Mouse (Mus musculus): ENCODE data around the gene Smyd3. TPM values are rescaled to one million over a fixed set of nuclear protein-coding genes. Genes with fewer than 3 reads are reported as not detected.

Smyd3 gene
- polyA plus RNA-seq, 1 experiment from 2014 or later = 18.0 TPM

- Histone ChIP-seq H3K27me3 (ENCODE audit: insufficient read depth, poor library complexity, severe bottlenecking) (no peaks in the 10 kb centered on the region), H3K4me3 (no peak overlapping the region), H3K4me1 (replicated peaks) (peaks cover 2% of the 10 kb centered on the region), H3K9me3 (no peaks in the 10 kb centered on the region), H3K27ac (no peak overlapping the region), H3K36me3 (no peaks in the 10 kb centered on the region)
- WGBS = 92% methylated on average over 11 of the region's 11 CpGs
- DNase-seq (ENCODE audit: low spot score) = no peak
Observed at GRCm38 (mm10) chr1:179436596-179436995, 81.2 kb downstream of the Smyd3 start.

GRCm38 (mm10) chr1:179434443-179435260, 83.2 kb downstream of the Smyd3 start:
- Histone ChIP-seq H3K36me3 (no peaks in the 10 kb centered on the region), H3K27me3 (ENCODE audit: insufficient read depth, poor library complexity, severe bottlenecking) (no peaks in the 10 kb centered on the region), H3K9me3 (no peaks in the 10 kb centered on the region), H3K27ac (no peak overlapping the region), H3K4me3 (no peak overlapping the region), H3K4me1 (replicated peaks) (no peaks in the 10 kb centered on the region)
- 92% methylated on average over 11 of the region's 11 CpGs for WGBS
- DNase-seq (ENCODE audit: low spot score) = no peak

- no peaks in the 10 kb centered on the region for H3K9me3 ChIP-seq
- no peaks in the 10 kb centered on the region for H3K27me3 ChIP-seq (ENCODE audit: insufficient read depth, poor library complexity, severe bottlenecking)
- H3K4me3 ChIP-seq = no peak overlapping the region
- H3K27ac ChIP-seq = no peak overlapping the region
- H3K36me3 ChIP-seq = no peaks in the 10 kb centered on the region
- no peak for DNase-seq (ENCODE audit: low spot score)
- WGBS = 86% methylated on average over 7 of the region's 7 CpGs
- no peaks in the 10 kb centered on the region for H3K4me1 ChIP-seq (replicated peaks)
Observed at GRCm38 (mm10) chr1:179433828-179434227, 84.0 kb downstream of the Smyd3 start.

- Histone ChIP-seq H3K9me3 (no peaks in the 10 kb centered on the region), H3K4me3 (no peak overlapping the region), H3K27me3 (ENCODE audit: insufficient read depth, poor library complexity, severe bottlenecking) (no peaks in the 10 kb centered on the region), H3K4me1 (replicated peaks) (no peaks in the 10 kb centered on the region), H3K36me3 (no peaks in the 10 kb centered on the region), H3K27ac (no peak overlapping the region)
- WGBS = 90% methylated on average over 8 of the region's 8 CpGs
- DNase-seq (ENCODE audit: low spot score) = no peak
Observed at GRCm38 (mm10) chr1:179433355-179433754, 84.5 kb downstream of the Smyd3 start.

- Histone ChIP-seq H3K4me1 (replicated peaks) (no peaks in the 10 kb centered on the region), H3K27ac (no peak overlapping the region), H3K9me3 (no peaks in the 10 kb centered on the region), H3K27me3 (ENCODE audit: insufficient read depth, poor library complexity, severe bottlenecking) (no peaks in the 10 kb centered on the region), H3K4me3 (no peak overlapping the region), H3K36me3 (no peaks in the 10 kb centered on the region)
- WGBS = 87% methylated on average over 3 of the region's 3 CpGs
- no peak for DNase-seq (ENCODE audit: low spot score)
Observed at GRCm38 (mm10) chr1:179430077-179430476, 87.8 kb downstream of the Smyd3 start.

- H3K36me3 ChIP-seq = no peaks in the 10 kb centered on the region
- DNase-seq (ENCODE audit: low spot score) = no peak
- no peak overlapping the region for H3K27ac ChIP-seq
- no peak overlapping the region for H3K4me3 ChIP-seq
- H3K9me3 ChIP-seq = no peaks in the 10 kb centered on the region
- WGBS = 95% methylated on average over 12 of the region's 12 CpGs
- H3K4me1 ChIP-seq (replicated peaks) = no peaks in the 10 kb centered on the region
- H3K27me3 ChIP-seq (ENCODE audit: insufficient read depth, poor library complexity, severe bottlenecking) = no peaks in the 10 kb centered on the region
Observed at GRCm38 (mm10) chr1:179424879-179425472, 92.9 kb downstream of the Smyd3 start.

GRCm38 (mm10) chr1:179419091-179419490, 98.8 kb downstream of the Smyd3 start:
- Histone ChIP-seq H3K4me3 (no peak overlapping the region), H3K27me3 (ENCODE audit: insufficient read depth, poor library complexity, severe bottlenecking) (no peaks in the 10 kb centered on the region), H3K4me1 (replicated peaks) (no peaks in the 10 kb centered on the region), H3K9me3 (peaks cover 3% of the 10 kb centered on the region; the same call in 1 of the 2 replicates), H3K27ac (no peak overlapping the region), H3K36me3 (no peaks in the 10 kb centered on the region)
- no peak for DNase-seq (ENCODE audit: low spot score)
- 74% methylated on average over 4 of the region's 4 CpGs for WGBS

- H3K27me3 ChIP-seq (ENCODE audit: insufficient read depth, poor library complexity, severe bottlenecking) = no peaks in the 10 kb centered on the region
- H3K4me1 ChIP-seq (replicated peaks) = no peaks in the 10 kb centered on the region
- H3K9me3 ChIP-seq = peaks cover 2% of the 10 kb centered on the region; the same call in 1 of the 2 replicates
- H3K36me3 ChIP-seq = peaks cover 7% of the 10 kb centered on the region; the same call in 1 of the 2 replicates
- 90% methylated on average over 4 of the region's 4 CpGs for WGBS
- H3K27ac ChIP-seq = no peak overlapping the region
- no peak overlapping the region for H3K4me3 ChIP-seq
- DNase-seq (ENCODE audit: low spot score) = no peak
Observed at GRCm38 (mm10) chr1:179408086-179408485, 109.8 kb downstream of the Smyd3 start.

- H3K4me3 ChIP-seq = no peak overlapping the region
- H3K27ac ChIP-seq = no peak overlapping the region
- H3K36me3 ChIP-seq = no peaks in the 10 kb centered on the region
- DNase-seq (ENCODE audit: low spot score) = no peak
- no peaks in the 10 kb centered on the region for H3K9me3 ChIP-seq
- no peaks in the 10 kb centered on the region for H3K27me3 ChIP-seq (ENCODE audit: insufficient read depth, poor library complexity, severe bottlenecking)
- no peaks in the 10 kb centered on the region for H3K4me1 ChIP-seq (replicated peaks)
- 80% methylated on average over 5 of the region's 5 CpGs for WGBS
Observed at GRCm38 (mm10) chr1:179400835-179401234, 117.0 kb downstream of the Smyd3 start.

GRCm38 (mm10) chr1:179398639-179399038, 119.2 kb downstream of the Smyd3 start:
- Histone ChIP-seq H3K36me3 (no peaks in the 10 kb centered on the region), H3K9me3 (no peaks in the 10 kb centered on the region), H3K4me1 (replicated peaks) (no peaks in the 10 kb centered on the region), H3K4me3 (no peak overlapping the region), H3K27ac (no peak overlapping the region), H3K27me3 (ENCODE audit: insufficient read depth, poor library complexity, severe bottlenecking) (no peaks in the 10 kb centered on the region)
- DNase-seq (ENCODE audit: low spot score) = no peak
- WGBS = 88% methylated on average over 4 of the region's 4 CpGs

- Histone ChIP-seq H3K9me3 (no peaks in the 10 kb centered on the region), H3K27me3 (ENCODE audit: insufficient read depth, poor library complexity, severe bottlenecking) (no peaks in the 10 kb centered on the region), H3K4me3 (no peak overlapping the region), H3K4me1 (replicated peaks) (peaks cover 11% of the 10 kb centered on the region), H3K36me3 (no peaks in the 10 kb centered on the region), H3K27ac (no peak overlapping the region; the same call in 1 of the 2 replicates)
- no peak for DNase-seq (ENCODE audit: low spot score)
- 68% methylated on average over 15 of the region's 15 CpGs for WGBS
Observed at GRCm38 (mm10) chr1:179386237-179386975, 131.4 kb downstream of the Smyd3 start.

- Histone ChIP-seq H3K27me3 (ENCODE audit: insufficient read depth, poor library complexity, severe bottlenecking) (no peaks in the 10 kb centered on the region), H3K36me3 (no peaks in the 10 kb centered on the region), H3K4me3 (no peak overlapping the region), H3K27ac (no peak overlapping the region), H3K4me1 (replicated peaks) (peaks cover 11% of the 10 kb centered on the region), H3K9me3 (no peaks in the 10 kb centered on the region)
- 91% methylated on average over 7 of the region's 7 CpGs for WGBS
- DNase-seq (ENCODE audit: low spot score) = no peak
Observed at GRCm38 (mm10) chr1:179385691-179386090, 132.2 kb downstream of the Smyd3 start.

GRCm38 (mm10) chr1:179384296-179384695, 133.5 kb downstream of the Smyd3 start:
- H3K4me1 ChIP-seq (replicated peaks) = peaks cover 11% of the 10 kb centered on the region
- 83% methylated on average over 2 of the region's 2 CpGs for WGBS
- no peak overlapping the region for H3K27ac ChIP-seq
- no peaks in the 10 kb centered on the region for H3K36me3 ChIP-seq
- no peak for DNase-seq (ENCODE audit: low spot score)
- no peak overlapping the region for H3K4me3 ChIP-seq
- H3K9me3 ChIP-seq = no peaks in the 10 kb centered on the region
- no peaks in the 10 kb centered on the region for H3K27me3 ChIP-seq (ENCODE audit: insufficient read depth, poor library complexity, severe bottlenecking)
